Mouse (Mus musculus): Measurements from ENCODE around the gene Ywhae. TPM values are rescaled to one million over a fixed set of nuclear protein-coding genes. Genes with fewer than 3 reads are reported as not detected.

The Ywhae gene
- polyA plus RNA-seq, 3 experiments from 2014 or later: 347 to 645 (median 394) TPM

GRCm38 (mm10) chr11:75738477-75738821, 5.8 kb downstream of the Ywhae start:
- ATAC-seq: no peak

GRCm38 (mm10) chr11:75740204-75740603, 7.5 kb downstream of the Ywhae start:
- no peak for ATAC-seq

- no peak for ATAC-seq
Observed at GRCm38 (mm10) chr11:75741615-75742014, 8.9 kb downstream of the Ywhae start.

- ATAC-seq: no peak
Observed at GRCm38 (mm10) chr11:75744761-75745160, 12.1 kb downstream of the Ywhae start.

GRCm38 (mm10) chr11:75750537-75750936, 17.9 kb downstream of the Ywhae start:
- ATAC-seq: no peak

- no peak for ATAC-seq
Observed at GRCm38 (mm10) chr11:75751082-75751481, 18.4 kb downstream of the Ywhae start.

GRCm38 (mm10) chr11:75756687-75757086, 24.0 kb downstream of the Ywhae start:
- peak; percentile 86 for ATAC-seq

- ATAC-seq: no peak
Observed at GRCm38 (mm10) chr11:75758553-75758952, 25.9 kb downstream of the Ywhae start.

GRCm38 (mm10) chr11:75760785-75761184, 28.1 kb downstream of the Ywhae start:
- no peak for ATAC-seq

GRCm38 (mm10) chr11:75762708-75763107, 30.0 kb downstream of the Ywhae start:
- ATAC-seq: no peak

GRCm38 (mm10) chr11:75764521-75765023, 31.9 kb downstream of the Ywhae start:
- no peak for ATAC-seq

GRCm38 (mm10) chr11:75765161-75765560, 32.5 kb downstream of the Ywhae start:
- ATAC-seq: no peak

GRCm38 (mm10) chr11:75767014-75767413, 34.3 kb downstream of the Ywhae start:
- ATAC-seq: no peak

- no peak for ATAC-seq
Observed at GRCm38 (mm10) chr11:75768091-75768989, 35.7 kb downstream of the Ywhae start.

GRCm38 (mm10) chr11:75769206-75769605, 36.5 kb downstream of the Ywhae start:
- ATAC-seq: peak; percentile 96

GRCm38 (mm10) chr11:75772562-75772961, 39.9 kb downstream of the Ywhae start:
- ATAC-seq: no peak

GRCm38 (mm10) chr11:75775919-75776318, 43.2 kb downstream of the Ywhae start:
- ATAC-seq: no peak

- ATAC-seq: no peak
Observed at GRCm38 (mm10) chr11:75781919-75782318, 49.2 kb downstream of the Ywhae start.

- no peak for ATAC-seq
Observed at GRCm38 (mm10) chr11:75783799-75784198, 51.1 kb downstream of the Ywhae start.

- ATAC-seq: no peak
Observed at GRCm38 (mm10) chr11:75785897-75786296, 53.2 kb downstream of the Ywhae start.

- no peak for ATAC-seq
Observed at GRCm38 (mm10) chr11:75792535-75792934, 59.9 kb downstream of the Ywhae start.

GRCm38 (mm10) chr11:75793351-75793750, 60.7 kb downstream of the Ywhae start:
- no peak for ATAC-seq

GRCm38 (mm10) chr11:75794602-75795320, 62.1 kb downstream of the Ywhae start:
- no peak for ATAC-seq

- ATAC-seq: no peak
Observed at GRCm38 (mm10) chr11:75795321-75795636, 62.6 kb downstream of the Ywhae start.
